Mouse (Mus musculus): ENCODE results near the gene Nkd1.

Gene Nkd1

GRCm38 (mm10) chr8:88610271-88610670 lies 89.1 kb downstream of the Nkd1 start:
- no peak for DNase-seq (ENCODE audit: low spot score in 2 of 2)

- DNase-seq (ENCODE audit: low spot score in 2 of 2), result no peak
Measured at GRCm38 (mm10) chr8:88614981-88615380, 93.8 kb downstream of the Nkd1 start.

GRCm38 (mm10) chr8:88618612-88619011 lies 97.5 kb downstream of the Nkd1 start:
- no peak for DNase-seq (ENCODE audit: low spot score in 2 of 2)

- no peak for DNase-seq (ENCODE audit: low spot score in 2 of 2)
Measured at GRCm38 (mm10) chr8:88619513-88619912, 98.4 kb downstream of the Nkd1 start.

GRCm38 (mm10) chr8:88620931-88621330 lies 99.8 kb downstream of the Nkd1 start:
- DNase-seq (ENCODE audit: low spot score in 2 of 2), result no peak

- peak; percentile 40 to 53 for DNase-seq (ENCODE audit: low spot score in 2 of 2)
Measured at GRCm38 (mm10) chr8:88621408-88621807, 100.3 kb downstream of the Nkd1 start.

- DNase-seq (ENCODE audit: low spot score in 2 of 2), result no peak
Measured at GRCm38 (mm10) chr8:88623351-88623750, 102.2 kb downstream of the Nkd1 start.

GRCm38 (mm10) chr8:88624276-88624675 lies 103.1 kb downstream of the Nkd1 start:
- DNase-seq (ENCODE audit: low spot score in 2 of 2), result no peak

- DNase-seq (ENCODE audit: low spot score in 2 of 2), result no peak
Measured at GRCm38 (mm10) chr8:88626433-88626832, 105.3 kb downstream of the Nkd1 start.

GRCm38 (mm10) chr8:88626940-88627264 lies 105.7 kb downstream of the Nkd1 start:
- DNase-seq (ENCODE audit: low spot score in 2 of 2), result no peak

- DNase-seq (ENCODE audit: low spot score in 2 of 2), result no peak
Measured at GRCm38 (mm10) chr8:88627265-88627991, 106.3 kb downstream of the Nkd1 start.

GRCm38 (mm10) chr8:88628001-88628774 lies 107.0 kb downstream of the Nkd1 start:
- DNase-seq (ENCODE audit: low spot score in 2 of 2), result no peak

GRCm38 (mm10) chr8:88630225-88630624 lies 109.1 kb downstream of the Nkd1 start:
- DNase-seq (ENCODE audit: low spot score in 2 of 2), result no peak

GRCm38 (mm10) chr8:88631081-88631480 lies 109.9 kb downstream of the Nkd1 start:
- DNase-seq (ENCODE audit: low spot score in 2 of 2), result peak in 1 of 2 experiments; percentile 42

- peak; percentile 35 to 36 for DNase-seq (ENCODE audit: low spot score in 2 of 2)
Measured at GRCm38 (mm10) chr8:88633343-88633765, 112.2 kb downstream of the Nkd1 start.

GRCm38 (mm10) chr8:88635474-88636397 lies 114.6 kb downstream of the Nkd1 start, which contains the start of gene Snx20:
TSS of gene Snx20 (minus strand) at chr8:88636128.
- DNase-seq (ENCODE audit: low spot score in 2 of 2), result peak; percentile 85 to 90

- DNase-seq (ENCODE audit: low spot score in 2 of 2), result peak; percentile 85 to 88
Measured at GRCm38 (mm10) chr8:88637092-88638000, 116.2 kb downstream of the Nkd1 start.

- DNase-seq (ENCODE audit: low spot score in 2 of 2), result no peak
Measured at GRCm38 (mm10) chr8:88638908-88639307, 117.8 kb downstream of the Nkd1 start.

GRCm38 (mm10) chr8:88642734-88643564 lies 121.8 kb downstream of the Nkd1 start:
- no peak for DNase-seq (ENCODE audit: low spot score in 2 of 2)
